Mouse (Mus musculus): ENCODE data around the gene Ap2b1.

Gene Ap2b1

DNA sequence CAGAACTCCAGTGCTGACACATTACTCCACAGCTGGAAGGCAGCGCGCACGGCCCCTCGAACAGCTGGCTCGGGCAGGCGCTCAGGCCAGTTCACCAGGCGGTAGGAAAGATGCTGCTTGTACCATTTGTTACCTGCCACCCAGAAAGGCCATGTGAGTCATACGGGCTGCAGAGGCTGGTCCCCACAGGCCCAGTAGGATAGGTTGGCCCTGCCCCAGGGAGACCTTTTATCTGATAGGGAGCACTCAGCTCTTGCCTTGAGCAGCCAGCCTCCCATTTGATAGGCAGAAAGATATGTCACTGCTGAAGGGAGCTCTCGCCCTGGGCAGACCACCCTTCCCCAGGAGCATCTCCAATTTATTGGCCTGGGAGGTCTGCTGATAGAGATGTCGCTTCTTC lies 148.8 kb downstream of the Ap2b1 start:
- no peak for DNase-seq

DNA sequence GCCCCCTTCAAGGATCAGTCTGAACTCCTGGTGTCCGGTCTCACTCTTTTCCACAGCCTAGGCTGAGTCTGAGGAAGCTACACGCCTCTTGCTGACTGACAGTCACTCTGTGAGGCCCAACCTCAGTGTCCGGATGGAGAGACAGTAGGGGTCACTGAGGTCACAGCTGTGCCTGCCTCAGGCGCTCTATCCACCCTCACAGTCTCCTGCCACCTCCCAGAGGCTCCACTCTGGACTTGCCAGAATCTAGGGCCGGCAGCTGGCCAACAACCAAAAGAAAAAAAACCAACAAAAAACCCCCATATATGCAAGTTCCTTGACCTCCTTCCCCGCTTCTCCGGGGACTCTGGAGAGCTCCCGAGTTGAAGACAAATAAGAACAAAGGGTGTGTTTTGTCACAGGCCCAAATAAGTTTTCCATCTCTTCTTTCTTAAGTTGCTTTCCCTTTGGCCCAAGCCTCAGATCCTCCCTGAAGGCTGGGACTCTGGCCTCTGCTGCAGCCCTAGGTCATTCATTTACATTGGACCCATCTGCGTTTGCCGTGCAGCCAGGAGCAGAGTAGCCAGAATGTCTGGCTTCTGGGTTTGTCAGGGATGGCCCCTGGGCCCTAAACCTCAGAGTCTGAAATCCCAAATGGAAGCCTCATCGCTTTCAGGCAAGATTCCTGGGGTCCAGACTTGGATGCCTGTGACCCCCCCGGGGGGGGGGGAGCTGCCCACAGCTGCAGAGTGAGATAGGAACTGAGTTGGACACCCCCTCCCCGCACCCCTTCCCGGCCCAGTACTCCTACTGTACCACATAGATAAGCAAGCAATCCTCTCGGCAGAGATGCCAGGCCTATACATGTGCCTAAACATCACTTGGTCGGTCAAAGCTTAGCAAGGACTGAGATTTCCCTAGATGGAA lies 149.4 kb downstream of the Ap2b1 start:
- peak; percentile 50 to 64 for DNase-seq

DNA sequence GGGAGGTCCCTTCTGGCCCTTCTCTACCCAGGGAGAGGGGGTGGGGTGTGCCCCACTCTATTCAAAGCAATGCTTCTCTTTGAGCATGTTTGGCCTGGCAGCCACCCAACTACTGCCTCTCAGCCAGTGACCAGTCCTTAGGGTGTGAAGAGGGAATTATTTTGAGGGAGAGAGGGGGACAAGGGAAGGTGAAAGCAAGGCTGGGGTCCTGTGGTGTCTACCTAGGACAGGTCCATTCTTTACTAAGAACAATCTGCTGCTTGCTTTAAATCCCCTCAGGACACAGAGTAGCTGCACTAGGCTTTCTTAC lies 150.1 kb downstream of the Ap2b1 start:
- DNase-seq, result peak; percentile 60 to 68

DNA sequence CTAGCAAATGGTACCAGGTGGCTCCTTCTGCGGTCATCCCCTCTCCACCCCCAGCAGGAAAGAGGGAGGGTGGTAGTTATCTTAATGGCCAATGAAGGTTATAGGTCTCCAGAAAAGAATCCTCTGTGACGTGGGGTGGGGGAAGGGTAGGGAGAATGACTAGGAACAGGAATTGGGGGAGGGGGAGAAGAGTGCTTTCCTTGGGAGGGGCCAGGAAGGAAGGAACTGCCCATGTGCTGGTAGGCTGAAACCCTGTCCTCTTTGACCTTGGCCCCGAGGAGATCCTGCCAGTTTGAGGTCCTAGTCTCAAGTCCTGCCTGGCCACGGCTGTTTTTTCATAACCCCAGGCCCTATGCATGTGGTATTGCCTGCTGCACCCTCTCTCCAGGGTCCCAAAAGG lies 150.5 kb downstream of the Ap2b1 start:
- DNase-seq, result peak in 1 of 2 experiments; percentile 37

DNA sequence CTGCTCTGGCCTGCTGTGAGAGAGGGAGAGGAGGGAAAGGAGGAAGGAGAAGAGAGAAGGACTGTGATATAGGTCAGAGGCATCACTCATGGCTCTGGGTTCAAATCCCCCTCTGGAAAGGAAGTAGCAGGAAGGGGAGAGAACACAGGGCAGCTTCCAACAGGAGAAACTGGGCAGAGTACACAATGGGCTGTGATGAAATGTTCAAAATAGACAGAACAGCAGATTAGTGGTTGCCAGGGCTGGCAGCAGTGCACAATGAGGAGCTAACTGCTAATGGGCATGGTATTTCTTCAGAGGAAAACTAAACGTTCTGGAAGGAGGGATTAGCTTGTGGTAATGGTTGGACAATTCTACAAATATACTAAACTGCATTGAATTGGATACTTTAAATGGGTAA lies 151.7 kb downstream of the Ap2b1 start:
- DNase-seq, result no peak

DNA sequence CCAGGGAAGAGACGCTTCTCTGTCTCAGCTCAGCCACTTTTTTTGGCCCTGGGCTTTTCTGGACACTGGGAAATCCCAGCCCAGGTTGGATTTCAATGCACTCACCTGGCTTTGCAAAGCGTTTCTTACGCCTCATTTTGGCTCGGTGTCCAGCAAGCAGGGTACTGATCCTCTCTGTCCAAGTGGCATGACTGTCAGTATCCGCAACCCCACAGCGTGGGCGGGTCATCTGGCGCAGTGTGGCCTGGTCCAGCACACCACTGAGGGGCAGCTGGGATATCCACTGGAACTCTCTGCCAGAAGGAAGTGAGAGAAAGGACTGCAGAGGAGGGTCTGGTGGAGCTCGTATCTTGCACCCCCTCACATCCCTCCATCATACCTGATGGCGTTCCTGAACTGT lies 152.5 kb downstream of the Ap2b1 start:
- no peak for DNase-seq

DNA sequence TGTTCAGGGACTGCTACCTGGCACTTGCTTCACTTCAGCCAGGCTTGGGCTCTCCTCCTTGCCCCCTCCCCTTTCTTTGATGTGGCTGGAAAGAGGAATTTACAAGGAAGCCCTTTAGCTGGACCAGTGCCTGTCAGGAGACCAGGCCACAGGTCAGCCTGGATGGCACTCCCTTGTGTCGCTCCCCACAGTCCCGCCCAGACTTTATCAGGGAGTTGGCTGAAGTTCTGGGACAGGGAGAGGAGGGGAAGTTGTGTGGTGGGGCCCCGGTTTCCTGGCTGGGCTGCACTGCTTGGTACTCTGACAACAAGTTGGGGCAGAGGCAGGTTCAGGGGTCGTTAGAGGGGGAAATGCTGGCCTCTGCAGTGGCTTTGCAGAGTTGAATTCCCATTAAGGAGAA lies 155.7 kb downstream of the Ap2b1 start:
- peak in 1 of 2 experiments; percentile 55 for DNase-seq

All from kidney, postnatal 4 days (tissue).